Mouse (Mus musculus) small intestine, adult 2 months (tissue): Measurements from ENCODE around the gene Cd200r3.

ENCODE experiments used
- CTCF ChIP-seq: fragments of 200-500 bp; IDR thresholded peaks from 2 replicates; pipeline ENCODE4 v1.5.1; 2012; ENCODE audit warnings: low read depth, mild to moderate bottlenecking, control low read depth, inconsistent platforms, low read length, moderate library complexity, mixed read lengths; ENCODE audit not compliant: insufficient replicate concordance, insufficient read length; ENCODE audit errors: extremely low read depth
- POLR2A ChIP-seq: fragments of 200-500 bp; IDR thresholded peaks from 2 replicates; pipeline ENCODE4 v1.6.1; 2012; ENCODE audit warnings: low read depth, mild to moderate bottlenecking, control low read depth, inconsistent platforms, low read length, moderate library complexity

DNA sequence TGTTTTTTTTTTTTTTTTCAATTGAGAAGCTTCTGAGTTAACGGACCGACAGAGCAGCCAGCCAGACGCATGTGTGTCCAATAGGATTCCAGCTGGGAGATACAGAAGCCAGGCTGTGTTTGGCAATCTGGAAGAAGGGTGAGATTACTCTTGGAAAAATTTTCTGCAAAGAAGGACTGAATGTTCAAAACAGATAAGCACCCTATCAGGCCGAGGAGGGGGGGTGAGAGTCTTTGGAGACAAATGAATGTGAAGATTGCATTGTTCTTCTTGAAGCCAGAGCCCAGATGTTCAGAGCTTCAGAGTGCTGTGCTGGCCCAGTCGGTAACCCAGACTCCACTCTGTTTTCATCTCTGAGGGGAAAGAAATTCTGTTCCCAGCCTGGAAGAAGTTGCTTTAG is 66.2 kb downstream of the Cd200r3 start:
- TF ChIP-seq CTCF, result no peak
- no peak for TF ChIP-seq POLR2A
